Mouse (Mus musculus) v-Abl transformed pro-B cells (cell line): ENCODE measurements around the gene Vps25.

Source experiments
- in situ Hi-C, 2 experiments: fragments of 400-800 bp; cut with MboI; formaldehyde crosslinking; loops; one replicate each; pipeline ENCODE4 v1.15.1; 2025; ENCODE audit not compliant: unreplicated experiment in 2 of 2

The Vps25 gene

GRCm38 (mm10) chr11:101238071-101238647, 15.3 kb upstream of the Vps25 start:
- in situ Hi-C loops: no loop called here

- in situ Hi-C loops: loop anchor here in 1 of 2 experiments (5.0 kb wide), 1 partner anchor 33 kb away; no protein-coding TSS in a partner anchor
These were observed 8.4 kb upstream of the Vps25 start for GRCm38 (mm10) chr11:101245071-101245470.

GRCm38 (mm10) chr11:101245855-101246701, 7.4 kb upstream of the Vps25 start, which contains the start of gene Ramp2:
Gene Ramp2 (plus strand): TSS chr11:101246028.
- in situ Hi-C loops: loop anchor here in 1 of 2 experiments (5.0 kb wide), 1 partner anchor 34 kb away; no protein-coding TSS in a partner anchor

- in situ Hi-C loops: loop anchor here in 1 of 2 experiments (5.0 kb wide), 1 partner anchor 34 kb away; no protein-coding TSS in a partner anchor
These were observed 6.8 kb upstream of the Vps25 start for GRCm38 (mm10) chr11:101246702-101247012.

- in situ Hi-C loops: loop anchor here in 1 of 2 experiments (5.0 kb wide), 1 partner anchor 35 kb away; no protein-coding TSS in a partner anchor
These were observed 5.9 kb upstream of the Vps25 start for GRCm38 (mm10) chr11:101247521-101248030.

GRCm38 (mm10) chr11:101248258-101248994, 5.1 kb upstream of the Vps25 start:
- in situ Hi-C loops: loop anchor here in 1 of 2 experiments (5.0 kb wide), 1 partner anchor 36 kb away; no protein-coding TSS in a partner anchor

GRCm38 (mm10) chr11:101251031-101251430, 2.5 kb upstream of the Vps25 start:
- in situ Hi-C loops: loop anchor here in 1 of 2 experiments (5.0 kb wide), 1 partner anchor 39 kb away; no protein-coding TSS in a partner anchor

GRCm38 (mm10) chr11:101252941-101253340, 566 bp upstream of the Vps25 start:
- in situ Hi-C loops: loop anchor here in 1 of 2 experiments (5.0 kb wide), 1 partner anchor 41 kb away; no protein-coding TSS in a partner anchor

GRCm38 (mm10) chr11:101255826-101256775, 2.6 kb downstream of the Vps25 start:
- in situ Hi-C loops: no loop called here

GRCm38 (mm10) chr11:101259261-101259712, 5.8 kb downstream of the Vps25 start:
- in situ Hi-C loops: no loop called here

GRCm38 (mm10) chr11:101259948-101260825, 6.7 kb downstream of the Vps25 start, which contains the start of gene Wnk4:
Gene Wnk4 (plus strand): TSS chr11:101260567.
- in situ Hi-C loops: no loop called here

GRCm38 (mm10) chr11:101260826-101261380, 7.4 kb downstream of the Vps25 start:
- in situ Hi-C loops: no loop called here

- in situ Hi-C loops: no loop called here
These were observed 8.9 kb downstream of the Vps25 start for GRCm38 (mm10) chr11:101262272-101262967.

- in situ Hi-C loops: no loop called here
These were observed 9.9 kb downstream of the Vps25 start for GRCm38 (mm10) chr11:101263138-101263988.

GRCm38 (mm10) chr11:101263989-101264280, 10.4 kb downstream of the Vps25 start:
- in situ Hi-C loops: no loop called here

GRCm38 (mm10) chr11:101264954-101265471, 11.5 kb downstream of the Vps25 start:
- in situ Hi-C loops: no loop called here
